In the genomic region with DNA sequence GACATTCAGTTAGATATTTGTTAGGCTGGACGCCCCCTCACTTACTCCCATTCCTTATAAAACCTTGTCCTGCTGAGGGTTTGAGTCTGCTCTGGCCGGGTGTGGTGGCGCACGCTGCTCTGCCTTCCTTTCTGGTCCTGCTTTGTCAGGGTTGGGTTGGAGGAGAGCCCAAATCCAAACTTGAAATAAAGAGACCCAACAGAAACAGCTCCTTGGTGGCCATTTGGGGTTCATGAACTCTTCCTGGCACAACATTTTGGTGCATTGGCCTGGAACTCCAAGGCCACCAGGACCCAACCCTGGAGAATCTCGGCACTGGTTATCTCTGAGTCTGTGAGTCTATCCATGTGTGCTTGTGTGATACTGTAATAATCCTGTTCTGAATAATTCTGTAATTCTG, we compare ENCODE assay signal across 7 mouse cellular contexts. TPM values are rescaled to one million over a fixed set of nuclear protein-coding genes. Genes with fewer than 3 reads are reported as not detected.
DNase-seq lines count a peak whose midpoint lies in the region; ATAC-seq and TF ChIP-seq lines count a peak whose summit lies in the region.

No protein-coding gene starts in this region.

- TF ChIP-seq POLR2A in myocyte (IDR thresholded peaks at IDR 0.05; ENCODE audit: insufficient read length, low read depth): no peak

- peak overlapping the region; percentile 45 for H3ac ChIP-seq in myocyte (ENCODE audit: control insufficient read depth, insufficient read length)

- peak overlapping the region; percentile 58 for H3K4me3 ChIP-seq in lung, embryonic 14.5 days (ENCODE audit: low read depth, low read length)
- H3K4me3 ChIP-seq in embryonic facial prominence, embryonic 11.5 days (ENCODE audit: low read depth, low read length): peak overlapping the region; percentile 69
- peak overlapping the region; percentile 65 for H3K4me3 ChIP-seq in limb, embryonic 10.5 days
- peak overlapping the region; percentile 39 for H3K4me3 ChIP-seq in myocyte

- H3K27me3 ChIP-seq in lung, embryonic 14.5 days (ENCODE audit: insufficient read depth, low read length): no peaks in the 10 kb centered on the region
- no peaks in the 10 kb centered on the region for H3K27me3 ChIP-seq in embryonic facial prominence, embryonic 11.5 days (ENCODE audit: control insufficient read depth, insufficient read depth, low read length)
- H3K27me3 ChIP-seq in limb, embryonic 10.5 days (ENCODE audit: low read depth, poor library complexity, severe bottlenecking): no peaks in the 10 kb centered on the region
- no peaks in the 10 kb centered on the region for H3K27me3 ChIP-seq in myocyte (ENCODE audit: control insufficient read depth, insufficient read depth, insufficient read length)

- H3K27ac ChIP-seq in lung, embryonic 14.5 days (ENCODE audit: low read depth): peak overlapping the region; percentile 96
- peak overlapping the region; percentile 89; the same call in 1 of the 2 replicates for H3K27ac ChIP-seq in embryonic facial prominence, embryonic 11.5 days (replicated peaks; ENCODE audit: low read depth, low read length)
- H3K27ac ChIP-seq in limb, embryonic 10.5 days: peak overlapping the region; percentile 92

- no peak; the same call in 1 of the 2 replicates for ATAC-seq in lung, embryonic 14.5 days (ENCODE audit: insufficient read depth)
- no peak for ATAC-seq in embryonic facial prominence, embryonic 11.5 days (replicated peaks; ENCODE audit: insufficient number of reproducible peaks, low FRiP score, low TSS enrichment, low read depth)
- no peak for ATAC-seq in inflammation-experienced regulatory T-cells, adult 6 months

- H3K9me3 ChIP-seq in lung, embryonic 14.5 days (ENCODE audit: low read depth, low read length): no peaks in the 10 kb centered on the region
- no peaks in the 10 kb centered on the region for H3K9me3 ChIP-seq in embryonic facial prominence, embryonic 11.5 days (replicated peaks; ENCODE audit: control insufficient read depth, low read length)
- no peaks in the 10 kb centered on the region for H3K9me3 ChIP-seq in limb, embryonic 10.5 days (replicated peaks)

- no peaks in the 10 kb centered on the region for H3K36me3 ChIP-seq in lung, embryonic 14.5 days (ENCODE audit: insufficient read depth)
- no peaks in the 10 kb centered on the region for H3K36me3 ChIP-seq in embryonic facial prominence, embryonic 11.5 days (replicated peaks; ENCODE audit: control insufficient read depth, insufficient read depth, low read depth, low read length)
- no peaks in the 10 kb centered on the region for H3K36me3 ChIP-seq in limb, embryonic 10.5 days
- no peaks in the 10 kb centered on the region for H3K36me3 ChIP-seq in myocyte (ENCODE audit: control insufficient read depth, insufficient read depth)

- peak overlapping the region; percentile 85 for H3K9ac ChIP-seq in lung, embryonic 14.5 days
- peak overlapping the region; percentile 96 for H3K9ac ChIP-seq in embryonic facial prominence, embryonic 11.5 days (replicated peaks; ENCODE audit: low read length)

- H3K4me1 ChIP-seq in lung, embryonic 14.5 days (ENCODE audit: insufficient read depth): peaks cover 8% of the 10 kb centered on the region; the same call in 1 of the 2 replicates
- H3K4me1 ChIP-seq in embryonic facial prominence, embryonic 11.5 days (ENCODE audit: control insufficient read depth, insufficient read depth, low read length): no peaks in the 10 kb centered on the region
- peaks cover 26% of the 10 kb centered on the region for H3K4me1 ChIP-seq in limb, embryonic 10.5 days

- no peak for DNase-seq in lung, embryonic 14.5 days
- no peak for DNase-seq in lung, adult 18-20 months
- DNase-seq in embryonic facial prominence, embryonic 11.5 days (ENCODE audit: low spot score): no peak
- peak; percentile 46 for DNase-seq in heart, adult 8-10 months (ENCODE audit: low spot score)
- DNase-seq in limb, embryonic 10.5 days (ENCODE audit: low spot score): no peak

- peak overlapping the region; percentile 68 for H3K4me2 ChIP-seq in lung, embryonic 14.5 days
- peak overlapping the region; percentile 80 for H3K4me2 ChIP-seq in embryonic facial prominence, embryonic 11.5 days (ENCODE audit: low read depth, low read length)
- peak overlapping the region; percentile 84 for H3K4me2 ChIP-seq in myocyte (ENCODE audit: low read depth)

- no peaks in the 10 kb centered on the region for H3K79me2 ChIP-seq in myocyte (ENCODE audit: control insufficient read depth, insufficient read depth)

- 56% methylated on average over 5 of the region's 5 CpGs for WGBS in lung, embryonic 14.5 days
- whole genome bisulfite sequencing in embryonic facial prominence, embryonic 11.5 days: 80% methylated on average over 5 of the region's 5 CpGs
- 82% methylated on average over 5 of the region's 5 CpGs for WGBS in limb, embryonic 10.5 days

- no peak for TF ChIP-seq CTCF in lung, embryonic 14.5 days (IDR thresholded peaks at IDR 0.05; ENCODE audit: low read depth)

TF ChIP-seq in myocyte, 11 proteins besides CTCF, POLR2A, EP300 and RAD21:
- TF ChIP-seq TCF3 (IDR thresholded peaks at IDR 0.05; ENCODE audit: insufficient read length, low read depth) (no peak), CEBPB (IDR thresholded peaks at IDR 0.05; ENCODE audit: insufficient read depth, poor library complexity, severe bottlenecking) (no peak), MAX (IDR thresholded peaks at IDR 0.05; ENCODE audit: low read depth) (no peak), POLR2AphosphoS2 (IDR thresholded peaks at IDR 0.05; ENCODE audit: insufficient read length, low read depth) (no peak), E2F4 (IDR thresholded peaks at IDR 0.05; ENCODE audit: insufficient read depth) (no peak), SRF (IDR thresholded peaks at IDR 0.05; ENCODE audit: control insufficient read depth, insufficient read length, low read depth) (no peak), REST (IDR thresholded peaks at IDR 0.05; ENCODE audit: insufficient read depth, insufficient read length) (no peak), MYOG (IDR thresholded peaks at IDR 0.05; ENCODE audit: control insufficient read depth in 1 of 3, insufficient read depth in 1 of 3, insufficient read length in 2 of 3, low read depth in 2 of 3) (no peak), MYOD1 (IDR thresholded peaks at IDR 0.05; ENCODE audit: control insufficient read depth in 1 of 3, insufficient read length in 2 of 3, low read depth in 2 of 3) (no peak), TCF12 (IDR thresholded peaks at IDR 0.05; ENCODE audit: insufficient read depth, poor library complexity, severe bottlenecking) (no peak), USF1 (IDR thresholded peaks at IDR 0.05; ENCODE audit: low read depth) (no peak)

RNA-seq across cellular contexts. Expression of a gene that starts 3.7 kb away (rescaled TPM):
- polyA plus RNA-seq in lung, embryonic 14.5 days (2014; fragmentation: Nextera tagmentation; extraction: Ambion mirVana): 4.5 and 4.6 TPM in 2 replicates
- polyA plus RNA-seq in embryonic facial prominence, embryonic 11.5 days (2014; fragmentation: Nextera tagmentation; extraction: Ambion mirVana): 1.8 and 3.2 TPM in 2 replicates
- total RNA-seq in heart, adult 8-10 months (2022): 1 to 10 TPM; 5.4 to 7.1 (median 6.2) TPM
- 2.0 and 2.6 TPM in 2 replicates for polyA plus RNA-seq in limb, embryonic 10.5 days (2016; fragmentation: Nextera tagmentation; extraction: Ambion mirVana)
- polyA plus RNA-seq in myocyte (2012; fragmentation: generic; extraction: Trizol): 1.9 TPM
- 10 to 100 TPM; 16.1 to 26.4 (median 19.2) TPM for polyA plus RNA-seq in inflammation-experienced regulatory T-cells, adult 6 months (2017; shearing (Covaris generic))

RNA-seq across cellular contexts. Expression of a gene that starts 35.2 kb away (rescaled TPM):
- 21.3 and 24.9 TPM in 2 replicates for polyA plus RNA-seq in lung, embryonic 14.5 days (2014; fragmentation: Nextera tagmentation; extraction: Ambion mirVana)
- 17.4 and 22.1 TPM in 2 replicates for polyA plus RNA-seq in embryonic facial prominence, embryonic 11.5 days (2014; fragmentation: Nextera tagmentation; extraction: Ambion mirVana)
- 1 to 10 TPM; 2.8 to 3.5 (median 3.1) TPM for total RNA-seq in heart, adult 8-10 months (2022)
- polyA plus RNA-seq in limb, embryonic 10.5 days (2016; fragmentation: Nextera tagmentation; extraction: Ambion mirVana): 13.0 and 13.5 TPM in 2 replicates
- polyA plus RNA-seq in myocyte (2012; fragmentation: generic; extraction: Trizol): 2.0 TPM
- 1 to 10 TPM; 2.7 to 8.8 (median 4.9) TPM for polyA plus RNA-seq in inflammation-experienced regulatory T-cells, adult 6 months (2017; shearing (Covaris generic))

RNA-seq across cellular contexts. Expression of a gene that starts 42.8 kb away (rescaled TPM):
- polyA plus RNA-seq in lung, embryonic 14.5 days (2014; fragmentation: Nextera tagmentation; extraction: Ambion mirVana): 9.7 and 10.5 TPM in 2 replicates
- polyA plus RNA-seq in embryonic facial prominence, embryonic 11.5 days (2014; fragmentation: Nextera tagmentation; extraction: Ambion mirVana): 10.3 and 10.4 TPM in 2 replicates
- total RNA-seq in heart, adult 8-10 months (2022): 1 to 10 TPM; 1.8 to 3.1 (median 2.4) TPM
- polyA plus RNA-seq in limb, embryonic 10.5 days (2016; fragmentation: Nextera tagmentation; extraction: Ambion mirVana): 7.2 and 9.2 TPM in 2 replicates
- polyA plus RNA-seq in myocyte (2012; fragmentation: generic; extraction: Trizol): 1.5 TPM
- polyA plus RNA-seq in inflammation-experienced regulatory T-cells, adult 6 months (2017; shearing (Covaris generic)): 10 to 100 TPM; 32.9 to 41.1 (median 34.1) TPM
